Mouse (Mus musculus): ENCODE measurements around the gene Cenpt. TPM values are rescaled to one million over a fixed set of nuclear protein-coding genes. Genes with fewer than 3 reads are reported as not detected.
A peak's percentile ranks its signal among the peaks of the same experiment; 100 is the strongest.
"Not testable (repeated sequence)": the region's sequence is repeated elsewhere in the genome, so short reads cannot be mapped to it uniquely, and the experiment has no call there.

Cenpt gene
- total RNA-seq, 2 experiments from 2014 or later = 37.9 to 39.7 TPM

GRCm38 (mm10) chr8:105855248-105856167 lies 2.4 kb upstream of the Cenpt start:
- peak; percentile 39 for DNase-seq

GRCm38 (mm10) chr8:105854715-105855216 lies 1.7 kb upstream of the Cenpt start, which contains the start of gene Thap11:
Gene Thap11 (plus strand): TSS chr8:105855132.
- intact Hi-C loops (cut with DNase I) = no loop called here
- DNase-seq = peak; percentile 94

More at GRCm38 (mm10) chr8:105855248-105856167, 2.4 kb upstream of the Cenpt start:
- intact Hi-C loops (cut with DNase I) = no loop called here

GRCm38 (mm10) chr8:105854303-105854702 lies 1.2 kb upstream of the Cenpt start:
- no peak for DNase-seq
- intact Hi-C loops (cut with DNase I) = no loop called here

- intact Hi-C loops (cut with DNase I) = no loop called here
- DNase-seq = no peak
Measured at GRCm38 (mm10) chr8:105852146-105852729, 840 bp downstream of the Cenpt start.

GRCm38 (mm10) chr8:105851651-105852143 lies 1.4 kb downstream of the Cenpt start:
- DNase-seq = peak; percentile 95
- intact Hi-C loops (cut with DNase I) = no loop called here

- intact Hi-C loops (cut with DNase I) = no loop called here
Measured at GRCm38 (mm10) chr8:105850611-105851010, 2.5 kb downstream of the Cenpt start.

GRCm38 (mm10) chr8:105850014-105850413 lies 3.1 kb downstream of the Cenpt start:
- no peak for DNase-seq
- intact Hi-C loops (cut with DNase I) = no loop called here

More at GRCm38 (mm10) chr8:105850611-105851010, 2.5 kb downstream of the Cenpt start:
- no peak for DNase-seq

- intact Hi-C loops (cut with DNase I) = no loop called here
- no peak for DNase-seq
Measured at GRCm38 (mm10) chr8:105846678-105847077, 6.4 kb downstream of the Cenpt start.

- DNase-seq = no peak
- intact Hi-C loops (cut with DNase I) = no loop called here
Measured at GRCm38 (mm10) chr8:105839209-105839608, 13.9 kb downstream of the Cenpt start.

- intact Hi-C loops (cut with DNase I) = no loop called here
- no peak for DNase-seq
Measured at GRCm38 (mm10) chr8:105836991-105837390, 16.1 kb downstream of the Cenpt start.

- DNase-seq = peak; percentile 45
- intact Hi-C loops (cut with DNase I) = no loop called here
Measured at GRCm38 (mm10) chr8:105835318-105835717, 17.8 kb downstream of the Cenpt start.

- intact Hi-C loops (cut with DNase I); DNase-seq: not testable (repeated sequence)
Measured at GRCm38 (mm10) chr8:105833740-105834139, 19.3 kb downstream of the Cenpt start.

GRCm38 (mm10) chr8:105826861-105827848 lies 25.9 kb downstream of the Cenpt start, which contains the start of the genes Ranbp10 and Tsnaxip1:
Gene Ranbp10 (minus strand): TSS chr8:105827350.
Gene Tsnaxip1 (plus strand): TSS chr8:105827731.
- intact Hi-C loops (cut with DNase I) = no loop called here
- DNase-seq = peak; percentile 97

- intact Hi-C loops (cut with DNase I) = no loop called here
- DNase-seq = no peak
Measured at GRCm38 (mm10) chr8:105826379-105826778, 26.7 kb downstream of the Cenpt start.

GRCm38 (mm10) chr8:105825506-105825905 lies 27.6 kb downstream of the Cenpt start:
- intact Hi-C loops (cut with DNase I) = no loop called here
- DNase-seq = no peak

GRCm38 (mm10) chr8:105820925-105821324 lies 32.2 kb downstream of the Cenpt start:
- intact Hi-C loops (cut with DNase I) = no loop called here
- DNase-seq = no peak

GRCm38 (mm10) chr8:105819659-105820058 lies 33.4 kb downstream of the Cenpt start:
- intact Hi-C loops (cut with DNase I) = no loop called here
- DNase-seq = no peak

- no peak for DNase-seq
- intact Hi-C loops (cut with DNase I) = no loop called here
Measured at GRCm38 (mm10) chr8:105813241-105813640, 39.8 kb downstream of the Cenpt start.

- intact Hi-C loops (cut with DNase I) = no loop called here
Measured at GRCm38 (mm10) chr8:105812511-105812910, 40.6 kb downstream of the Cenpt start.

GRCm38 (mm10) chr8:105811543-105811942 lies 41.5 kb downstream of the Cenpt start:
- intact Hi-C loops (cut with DNase I) = no loop called here
- DNase-seq = no peak

More at GRCm38 (mm10) chr8:105812511-105812910, 40.6 kb downstream of the Cenpt start:
- DNase-seq = no peak
